Mouse (Mus musculus): ENCODE measurements around the gene Brd2. TPM values are rescaled to one million over a fixed set of nuclear protein-coding genes. Genes with fewer than 3 reads are reported as not detected.
"Not testable (repeated sequence)": the region's sequence is repeated elsewhere in the genome, so short reads cannot be mapped to it uniquely, and the experiment has no call there.

Gene Brd2
- polyA plus RNA-seq (2011; ENCODE audit: insufficient read length, low read depth, missing spikeins): 205 and 233 TPM in 2 replicates

- TF ChIP-seq CTCF (IDR thresholded peaks at IDR 0.05; ENCODE audit: borderline replicate concordance, insufficient read depth, low read length) (no peak), POLR2A (IDR thresholded peaks at IDR 0.05; ENCODE audit: low read depth, low read length) (peak; percentile 77)
- Histone ChIP-seq H3K4me3 (ENCODE audit: insufficient read depth, low read length) (peak within 1 kb of the TSS; percentile 70), H3K4me1 (ENCODE audit: control insufficient read depth, insufficient read depth, low read length) (peaks cover 6% of the 10 kb centered on the region), H3K27ac (ENCODE audit: insufficient read depth, low read length) (peak within 1 kb of the TSS; percentile 100)
Measured at GRCm38 (mm10) chr17:34122188-34122984, at the start of gene Brd2. Brd2 (minus strand) TSS chr17:34122634.

GRCm38 (mm10) chr17:34170877-34171498 is 48.6 kb upstream of the Brd2 start:
- H3K4me1 ChIP-seq (ENCODE audit: control insufficient read depth, insufficient read depth, low read length): no peaks in the 10 kb centered on the region
- TF ChIP-seq POLR2A (IDR thresholded peaks at IDR 0.05; ENCODE audit: low read depth, low read length) (no peak), CTCF (IDR thresholded peaks at IDR 0.05; ENCODE audit: borderline replicate concordance, insufficient read depth, low read length) (peak; percentile 82; the same call in 1 of the 2 replicates)

DNA sequence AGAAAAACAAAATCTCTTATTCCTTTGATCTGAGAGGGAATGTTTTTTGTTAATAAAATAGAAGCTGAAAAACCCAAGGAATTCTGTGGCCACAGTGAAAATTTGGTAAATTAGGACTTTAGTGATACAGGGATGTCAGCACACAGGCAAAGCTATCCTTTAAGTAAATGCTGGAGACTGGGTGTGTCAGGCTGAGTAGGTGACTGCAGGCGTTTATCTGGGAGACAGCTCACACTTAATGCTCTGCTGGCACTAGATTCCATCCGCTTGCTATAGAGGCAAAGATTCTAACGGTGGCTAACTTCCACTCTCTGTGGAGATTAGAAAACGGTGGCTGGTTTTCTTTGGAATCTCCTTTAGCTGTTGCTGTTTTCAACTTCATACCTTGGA is 48.0 kb upstream of the Brd2 start:
- Histone ChIP-seq H3K27ac (ENCODE audit: insufficient read depth, low read length) (no peak overlapping the region), H3K4me3 (ENCODE audit: insufficient read depth, low read length) (no peak overlapping the region), H3K4me1 (ENCODE audit: control insufficient read depth, insufficient read depth, low read length) (no peaks in the 10 kb centered on the region)
- TF ChIP-seq CTCF (IDR thresholded peaks at IDR 0.05; ENCODE audit: borderline replicate concordance, insufficient read depth, low read length): no peak
- no peak for TF ChIP-seq POLR2A (IDR thresholded peaks at IDR 0.05; ENCODE audit: low read depth, low read length)

More at GRCm38 (mm10) chr17:34170877-34171498, 48.6 kb upstream of the Brd2 start:
- Histone ChIP-seq H3K27ac (ENCODE audit: insufficient read depth, low read length) (no peak overlapping the region), H3K4me3 (ENCODE audit: insufficient read depth, low read length) (no peak overlapping the region)

DNA sequence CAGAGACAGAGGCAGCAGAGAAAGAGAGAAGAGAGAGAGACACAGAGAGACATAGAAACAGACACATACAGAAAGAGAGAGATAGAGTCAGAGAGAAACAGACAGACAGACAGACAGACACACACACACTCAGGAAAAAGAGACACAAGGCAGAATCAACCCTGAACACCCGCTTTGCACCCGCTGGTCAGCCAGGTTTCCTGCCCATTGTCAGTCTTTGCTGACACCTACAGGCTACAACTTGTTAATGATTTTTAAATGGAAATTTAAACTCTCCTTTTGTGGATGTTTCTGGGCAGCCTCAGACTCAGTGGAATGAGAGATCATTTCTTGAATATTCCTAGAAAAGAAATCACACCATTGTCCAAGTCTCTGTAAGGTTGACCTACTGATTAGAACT is 46.8 kb upstream of the Brd2 start:
- TF ChIP-seq CTCF (IDR thresholded peaks at IDR 0.05; ENCODE audit: borderline replicate concordance, insufficient read depth, low read length) (peak; percentile 48; the same call in 1 of the 2 replicates), POLR2A (IDR thresholded peaks at IDR 0.05; ENCODE audit: low read depth, low read length) (no peak)
- Histone ChIP-seq H3K4me3 (ENCODE audit: insufficient read depth, low read length) (no peak overlapping the region), H3K4me1 (ENCODE audit: control insufficient read depth, insufficient read depth, low read length) (no peaks in the 10 kb centered on the region), H3K27ac (ENCODE audit: insufficient read depth, low read length) (no peak overlapping the region)

GRCm38 (mm10) chr17:34165033-34165730 is 42.7 kb upstream of the Brd2 start:
- Histone ChIP-seq H3K27ac (ENCODE audit: insufficient read depth, low read length) (no peak overlapping the region), H3K4me3 (ENCODE audit: insufficient read depth, low read length) (no peak overlapping the region), H3K4me1 (ENCODE audit: control insufficient read depth, insufficient read depth, low read length) (no peaks in the 10 kb centered on the region)
- TF ChIP-seq CTCF (IDR thresholded peaks at IDR 0.05; ENCODE audit: borderline replicate concordance, insufficient read depth, low read length): no peak

DNA sequence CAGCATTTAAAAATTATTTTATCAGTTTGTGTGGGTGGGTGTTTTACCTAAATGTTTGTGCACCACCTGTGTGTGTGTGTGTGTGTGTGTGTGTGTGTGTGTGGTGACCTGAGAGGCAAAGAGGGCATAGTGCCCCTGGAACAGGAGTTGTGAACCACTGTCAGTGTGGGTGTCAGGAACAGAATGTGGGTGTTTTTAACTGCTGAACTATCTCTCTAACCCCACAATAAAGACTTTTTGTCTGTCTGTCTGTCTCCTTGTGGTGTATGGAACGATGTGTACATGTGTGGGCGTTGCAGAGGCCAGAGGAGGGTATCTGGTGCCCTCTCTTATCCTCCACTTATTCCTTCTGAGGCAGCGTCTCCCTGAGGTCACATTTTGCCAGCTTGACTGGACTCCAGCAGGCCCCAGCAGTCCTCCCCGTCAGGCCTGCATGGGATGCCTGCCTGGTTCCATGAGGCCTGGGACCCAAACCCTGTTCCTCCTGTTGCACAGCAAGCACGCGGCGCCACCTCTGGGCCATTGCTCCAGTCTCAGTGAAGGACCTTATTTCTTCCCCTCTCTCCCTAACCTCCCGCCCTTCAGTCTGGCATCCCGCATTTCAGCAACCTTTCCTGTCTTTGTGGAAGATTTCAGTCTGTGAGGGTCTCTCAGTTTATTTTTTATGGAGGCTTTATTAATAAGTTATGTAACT is 41.9 kb upstream of the Brd2 start:
- TF ChIP-seq CTCF (IDR thresholded peaks at IDR 0.05; ENCODE audit: borderline replicate concordance, insufficient read depth, low read length) (peak; percentile 61; the same call in 1 of the 2 replicates), POLR2A (IDR thresholded peaks at IDR 0.05; ENCODE audit: low read depth, low read length) (no peak)
- Histone ChIP-seq H3K4me3 (ENCODE audit: insufficient read depth, low read length) (no peak overlapping the region), H3K4me1 (ENCODE audit: control insufficient read depth, insufficient read depth, low read length) (no peaks in the 10 kb centered on the region), H3K27ac (ENCODE audit: insufficient read depth, low read length) (no peak overlapping the region)

DNA sequence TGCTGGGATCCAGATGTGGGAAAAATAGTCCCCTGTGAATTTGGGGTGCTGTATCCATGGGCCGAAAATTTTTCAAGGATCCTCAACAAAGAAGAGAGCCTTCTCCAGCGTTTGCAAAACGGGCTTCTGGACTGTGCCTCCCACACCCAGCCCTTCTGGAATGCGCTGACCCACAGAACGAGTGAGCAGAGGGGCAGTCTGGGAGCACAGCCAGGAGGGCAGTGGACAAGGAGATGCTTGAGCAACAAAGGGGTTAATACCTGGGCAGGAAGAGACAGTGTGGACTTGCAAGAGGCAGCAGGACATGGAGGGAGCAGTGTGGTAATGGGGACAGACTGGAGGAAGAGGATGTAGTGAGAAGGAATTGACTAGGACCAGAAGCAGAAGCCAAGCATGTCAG is 33.1 kb upstream of the Brd2 start:
- no peaks in the 10 kb centered on the region for H3K4me1 ChIP-seq (ENCODE audit: control insufficient read depth, insufficient read depth, low read length)
- TF ChIP-seq CTCF (IDR thresholded peaks at IDR 0.05; ENCODE audit: borderline replicate concordance, insufficient read depth, low read length) (no peak), POLR2A (IDR thresholded peaks at IDR 0.05; ENCODE audit: low read depth, low read length) (no peak)
- H3K4me3 ChIP-seq (ENCODE audit: insufficient read depth, low read length): no peak overlapping the region
- no peak overlapping the region for H3K27ac ChIP-seq (ENCODE audit: insufficient read depth, low read length)

DNA sequence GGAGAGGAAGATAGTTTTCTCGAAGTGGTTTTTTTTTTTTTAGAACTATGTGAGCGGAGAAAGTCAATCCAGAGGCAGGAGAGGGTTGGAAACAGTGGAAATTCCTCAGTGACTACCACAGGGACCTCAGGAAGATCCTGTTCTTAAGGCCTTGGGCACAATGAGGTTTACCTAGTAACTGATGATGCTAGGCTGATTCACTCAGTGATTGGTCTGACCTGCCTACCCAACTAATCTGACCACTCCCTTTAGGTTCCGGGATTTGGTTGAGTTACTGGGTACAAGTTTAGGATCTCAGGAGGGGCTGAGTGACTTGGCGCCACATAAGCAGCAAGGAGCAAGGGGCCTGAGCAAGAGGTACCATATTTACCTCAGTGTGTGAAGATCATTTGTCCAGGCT is 30.5 kb upstream of the Brd2 start, which contains the start of gene H2-DMb1:
Gene H2-DMb1 (plus strand): TSS at position 150 of the 400 bp plus-strand sequence.
- H3K4me1 ChIP-seq (ENCODE audit: control insufficient read depth, insufficient read depth, low read length): no peaks in the 10 kb centered on the region
- no peak within 1 kb of the TSS for H3K27ac ChIP-seq (ENCODE audit: insufficient read depth, low read length)
- H3K4me3 ChIP-seq (ENCODE audit: insufficient read depth, low read length): no peak within 1 kb of the TSS
- no peak for TF ChIP-seq POLR2A (IDR thresholded peaks at IDR 0.05; ENCODE audit: low read depth, low read length)
- no peak for TF ChIP-seq CTCF (IDR thresholded peaks at IDR 0.05; ENCODE audit: borderline replicate concordance, insufficient read depth, low read length)

- Histone ChIP-seq H3K27ac (ENCODE audit: insufficient read depth, low read length) (no peak overlapping the region), H3K4me1 (ENCODE audit: control insufficient read depth, insufficient read depth, low read length) (peaks cover 1% of the 10 kb centered on the region; the same call in 1 of the 2 replicates), H3K4me3 (ENCODE audit: insufficient read depth, low read length) (no peak overlapping the region)
- TF ChIP-seq CTCF (IDR thresholded peaks at IDR 0.05; ENCODE audit: borderline replicate concordance, insufficient read depth, low read length) (no peak), POLR2A (IDR thresholded peaks at IDR 0.05; ENCODE audit: low read depth, low read length) (no peak)
Measured at GRCm38 (mm10) chr17:34144960-34145371, 22.5 kb upstream of the Brd2 start.

DNA sequence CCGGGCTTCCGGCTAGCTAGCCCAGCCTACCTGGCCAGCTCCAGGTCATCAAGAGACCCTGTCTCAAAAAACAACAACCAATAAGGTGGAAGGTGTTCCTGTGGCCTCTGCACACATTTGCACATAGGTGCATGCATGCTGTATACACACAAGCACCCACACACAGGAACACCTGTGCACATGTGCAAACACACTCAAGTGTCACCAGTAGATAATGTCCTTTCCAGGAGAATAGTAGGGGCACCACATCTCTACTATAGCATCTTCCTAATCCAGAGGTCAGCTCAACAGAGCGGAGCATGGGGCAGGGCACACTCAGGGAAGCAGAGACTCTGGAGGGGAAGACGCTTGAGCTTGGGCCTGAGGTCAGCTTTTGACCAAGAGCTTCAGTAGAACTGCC is 21.8 kb upstream of the Brd2 start:
- H3K27ac ChIP-seq (ENCODE audit: insufficient read depth, low read length); H3K4me3 ChIP-seq (ENCODE audit: insufficient read depth, low read length); H3K4me1 ChIP-seq (ENCODE audit: control insufficient read depth, insufficient read depth, low read length): not testable (repeated sequence)

Data from embryonic fibroblast, embryonic 13.5 days (primary cell).